Mouse (Mus musculus) stomach, embryonic 15.5 days (tissue): ENCODE measurements around the gene Pdpk1. TPM values are rescaled to one million over a fixed set of nuclear protein-coding genes. Genes with fewer than 3 reads are reported as not detected.
"Not testable (repeated sequence)": the region's sequence is repeated elsewhere in the genome, so short reads cannot be mapped to it uniquely, and the experiment has no call there.

Source experiments
- ATAC-seq: fragments of 200-750 bp; cut with Nextera tagmentation; 2 replicates; pipeline ENCODE4 v1.8.0; 2017; ENCODE audit warnings: low read depth, moderate number of reproducible peaks, moderate TSS enrichment; ENCODE audit not compliant: insufficient read depth, low FRiP score
- H3K27ac ChIP-seq: fragments of 300-500 bp; sonication (generic); 2 replicates; pipeline ENCODE4 v1.5.1; 2015; ENCODE audit warnings: mild to moderate bottlenecking, inconsistent platforms
- H3K27me3 ChIP-seq: fragments of 300-500 bp; sonication (generic); replicated peaks from 2 replicates; pipeline ENCODE4 v1.6.1; 2015; ENCODE audit warnings: inconsistent platforms
- H3K36me3 ChIP-seq: fragments of 300-500 bp; sonication (generic); 2 replicates; pipeline ENCODE4 v1.6.1; 2015; ENCODE audit warnings: inconsistent platforms
- H3K4me1 ChIP-seq: fragments of 300-500 bp; sonication (generic); 2 replicates; pipeline ENCODE4 v1.6.1; 2015; ENCODE audit warnings: inconsistent platforms
- H3K4me2 ChIP-seq: fragments of 300-500 bp; sonication (generic); 2 replicates; pipeline ENCODE4 v1.6.1; 2015; ENCODE audit warnings: mild to moderate bottlenecking, inconsistent platforms
- H3K4me3 ChIP-seq: fragments of 300-500 bp; sonication (generic); replicated peaks from 2 replicates; pipeline ENCODE4 v1.5.1; 2015; ENCODE audit warnings: inconsistent platforms
- H3K9ac ChIP-seq: fragments of 300-500 bp; sonication (generic); 2 replicates; pipeline ENCODE4 v1.6.1; 2015; ENCODE audit warnings: inconsistent platforms
- H3K9me3 ChIP-seq: fragments of 300-500 bp; sonication (generic); 2 replicates; pipeline ENCODE4 v1.6.1; 2016; ENCODE audit warnings: inconsistent platforms
- WGBS: fragments of 180-500 bp; shearing (Covaris S2); methylation state at CpG from one replicate; pipeline ENCODE4 v1.1.7; 2015; 5-methylcytosine and 5-hydroxymethylcytosine counted together
- polyA plus RNA-seq: library from polyadenylated mRNA; unstranded; fragments of >200 nt; fragmentation: Nextera tagmentation; extraction: Ambion mirVana; gene quantifications from 2 replicates; pipeline ENCODE4 v1.2.1, GENCODE M21; 2015

Pdpk1 gene
- polyA plus RNA-seq, 1 experiment from 2014 or later: 36.1 TPM

DNA sequence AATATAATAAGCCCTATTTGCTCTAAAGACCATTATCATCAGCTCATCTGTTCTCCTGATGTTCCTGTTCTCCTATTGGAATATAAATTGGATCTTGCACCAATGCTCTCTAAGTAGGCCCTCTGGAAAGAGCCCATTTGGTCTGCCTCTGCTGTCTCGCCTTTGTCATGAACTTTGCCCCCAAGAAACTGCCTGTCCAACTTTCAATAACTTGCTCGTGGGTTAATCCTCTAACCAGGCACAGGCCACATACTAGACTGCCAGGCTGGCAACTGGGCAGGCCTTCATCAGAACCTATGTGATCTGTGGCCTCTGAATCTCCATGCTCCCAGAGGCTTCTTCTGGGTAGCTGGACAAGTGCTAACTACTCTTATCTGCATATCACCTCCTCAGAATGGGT, 45.6 kb downstream of the Pdpk1 start:
- H3K27ac ChIP-seq: no peak overlapping the region
- H3K9ac ChIP-seq: no peak overlapping the region
- H3K9me3 ChIP-seq: no peaks in the 10 kb centered on the region
- H3K4me2 ChIP-seq: no peak overlapping the region
- H3K4me3 ChIP-seq: no peak overlapping the region
- 75% methylated on average over 2 of the region's 2 CpGs for WGBS
- peaks cover 35% of the 10 kb centered on the region for H3K36me3 ChIP-seq
- ATAC-seq: no peak
- H3K4me1 ChIP-seq: no peaks in the 10 kb centered on the region
- no peaks in the 10 kb centered on the region for H3K27me3 ChIP-seq

DNA sequence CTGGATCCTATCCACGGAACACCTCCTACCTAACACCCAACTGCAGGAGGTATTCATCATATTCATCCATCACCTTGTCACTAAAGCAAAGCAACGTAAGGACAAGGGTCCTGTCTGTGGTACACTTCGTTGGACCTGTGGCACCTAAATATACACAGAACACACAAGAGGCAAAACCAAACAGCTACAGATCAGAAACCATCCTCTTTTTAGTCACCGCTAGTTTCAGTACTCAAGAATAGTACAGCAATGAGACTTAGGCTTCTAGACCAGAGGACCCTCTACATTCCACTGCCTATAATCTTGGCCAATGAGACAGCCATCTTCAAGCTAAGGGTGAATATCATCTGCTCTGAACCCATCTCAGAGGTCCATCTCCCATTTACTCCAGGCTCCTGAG, 52.4 kb downstream of the Pdpk1 start:
- H3K4me2 ChIP-seq: no peak overlapping the region
- ATAC-seq: no peak
- 85% methylated on average over 4 of the region's 4 CpGs for WGBS
- H3K9me3 ChIP-seq: no peaks in the 10 kb centered on the region
- H3K9ac ChIP-seq: no peak overlapping the region
- H3K36me3 ChIP-seq: peaks cover 24% of the 10 kb centered on the region
- no peaks in the 10 kb centered on the region for H3K27me3 ChIP-seq
- no peak overlapping the region for H3K4me3 ChIP-seq
- H3K4me1 ChIP-seq: no peaks in the 10 kb centered on the region
- H3K27ac ChIP-seq: no peak overlapping the region

DNA sequence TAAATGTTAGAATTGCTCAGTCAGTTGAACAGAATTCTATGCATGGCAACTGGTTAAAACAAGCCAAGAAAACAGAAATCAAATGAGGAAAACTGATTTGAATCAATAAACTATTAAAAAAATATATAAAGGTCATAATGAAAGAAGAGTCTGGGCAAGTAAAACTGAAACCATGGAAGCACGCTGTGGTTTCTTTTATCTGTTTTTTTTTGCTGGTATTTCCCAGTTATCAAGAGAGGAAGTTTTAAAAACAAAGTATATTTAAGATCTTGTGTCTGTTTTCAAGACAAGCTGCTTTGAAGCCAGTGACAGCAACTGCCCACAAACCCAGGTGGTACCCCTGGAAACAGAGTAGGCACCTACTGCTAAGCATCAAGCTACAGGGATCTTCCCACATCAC, 60.1 kb downstream of the Pdpk1 start:
- no peaks in the 10 kb centered on the region for H3K4me1 ChIP-seq
- H3K4me2 ChIP-seq: no peak overlapping the region
- H3K4me3 ChIP-seq: no peak overlapping the region
- H3K27me3 ChIP-seq: no peaks in the 10 kb centered on the region
- WGBS: 95% methylated on average over 1 of the region's 1 CpGs
- no peak overlapping the region for H3K27ac ChIP-seq
- no peaks in the 10 kb centered on the region for H3K9me3 ChIP-seq
- peaks cover 33% of the 10 kb centered on the region for H3K36me3 ChIP-seq
- no peak for ATAC-seq
- H3K9ac ChIP-seq: no peak overlapping the region

DNA sequence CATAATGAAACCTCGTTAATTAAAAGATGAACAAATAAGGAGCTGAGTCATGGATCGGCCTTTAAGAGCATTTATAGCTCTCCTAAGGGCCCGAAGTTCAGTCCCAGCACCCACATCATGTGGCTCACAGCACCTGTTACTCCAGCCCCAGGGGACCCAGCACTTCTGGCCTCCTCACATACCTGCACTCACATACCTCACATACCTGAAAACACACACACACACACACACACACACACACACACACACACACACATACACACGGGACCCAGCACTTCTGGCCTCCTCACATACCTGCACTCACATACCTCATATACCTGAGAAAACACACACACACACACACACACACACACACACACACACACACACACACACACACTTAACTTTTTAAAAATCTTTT, 64.3 kb downstream of the Pdpk1 start:
- WGBS: 80% methylated on average over 4 of the region's 4 CpGs
- not testable (repeated sequence) for H3K4me1 ChIP-seq, H3K27ac ChIP-seq, H3K4me3 ChIP-seq, H3K9me3 ChIP-seq, H3K27me3 ChIP-seq, H3K4me2 ChIP-seq, ATAC-seq, H3K9ac ChIP-seq
- H3K36me3 ChIP-seq: peaks cover 30% of the 10 kb centered on the region

DNA sequence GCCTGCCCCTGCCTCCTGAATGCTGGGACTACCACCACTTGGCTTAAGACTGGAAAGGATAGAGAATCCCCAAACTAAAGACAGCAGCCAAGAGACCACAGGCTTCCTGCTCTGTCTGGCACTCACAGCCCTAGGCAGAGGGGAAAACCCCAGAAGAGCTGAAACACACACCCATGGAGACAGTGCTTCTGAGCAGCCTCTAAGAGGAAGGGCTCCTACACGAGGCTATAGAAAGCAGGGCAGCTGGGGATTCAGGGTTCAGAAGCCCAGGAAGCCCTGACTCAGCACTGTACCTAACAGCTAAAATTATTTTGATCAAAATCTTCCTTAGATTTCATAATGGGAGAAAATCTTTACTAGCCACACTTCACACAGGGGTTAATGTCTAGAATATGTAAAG, 66.1 kb downstream of the Pdpk1 start:
- no peak overlapping the region for H3K9ac ChIP-seq
- ATAC-seq: no peak
- H3K27ac ChIP-seq: no peak overlapping the region
- 63% methylated on average over 1 of the region's 1 CpGs for WGBS
- H3K4me3 ChIP-seq: no peak overlapping the region
- peaks cover 25% of the 10 kb centered on the region for H3K36me3 ChIP-seq
- no peaks in the 10 kb centered on the region for H3K27me3 ChIP-seq
- no peaks in the 10 kb centered on the region for H3K9me3 ChIP-seq
- no peaks in the 10 kb centered on the region for H3K4me1 ChIP-seq
- H3K4me2 ChIP-seq: no peak overlapping the region

DNA sequence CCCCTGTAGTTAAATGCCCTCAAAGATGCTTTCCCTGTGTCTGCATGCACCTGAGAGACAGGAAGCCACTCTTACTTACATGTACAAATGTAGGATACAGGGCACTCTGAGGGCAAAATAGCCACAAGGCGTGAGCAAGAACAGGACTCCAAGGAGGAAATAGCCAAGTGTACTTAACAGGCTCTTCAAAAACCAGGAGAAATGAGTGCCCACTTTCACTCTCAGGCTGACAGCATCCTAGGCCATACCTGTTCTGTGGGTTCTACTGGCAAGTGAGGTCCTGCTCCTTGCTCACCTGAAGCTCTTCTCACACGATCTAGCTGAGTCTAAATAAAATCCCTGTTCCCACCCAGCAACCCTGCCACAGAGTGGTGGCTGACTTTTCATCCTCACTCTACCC, 73.6 kb downstream of the Pdpk1 start:
- Histone ChIP-seq H3K9me3 (no peaks in the 10 kb centered on the region), H3K36me3 (peaks cover 24% of the 10 kb centered on the region), H3K4me3 (no peak overlapping the region), H3K27ac (no peak overlapping the region), H3K27me3 (no peaks in the 10 kb centered on the region), H3K4me2 (no peak overlapping the region), H3K9ac (no peak overlapping the region), H3K4me1 (0 out of 2 replicates have a peak, but pooled peaks cover 1% of the 10 kb centered on the region)
- ATAC-seq: no peak
- WGBS: 80% methylated on average over 2 of the region's 2 CpGs

DNA sequence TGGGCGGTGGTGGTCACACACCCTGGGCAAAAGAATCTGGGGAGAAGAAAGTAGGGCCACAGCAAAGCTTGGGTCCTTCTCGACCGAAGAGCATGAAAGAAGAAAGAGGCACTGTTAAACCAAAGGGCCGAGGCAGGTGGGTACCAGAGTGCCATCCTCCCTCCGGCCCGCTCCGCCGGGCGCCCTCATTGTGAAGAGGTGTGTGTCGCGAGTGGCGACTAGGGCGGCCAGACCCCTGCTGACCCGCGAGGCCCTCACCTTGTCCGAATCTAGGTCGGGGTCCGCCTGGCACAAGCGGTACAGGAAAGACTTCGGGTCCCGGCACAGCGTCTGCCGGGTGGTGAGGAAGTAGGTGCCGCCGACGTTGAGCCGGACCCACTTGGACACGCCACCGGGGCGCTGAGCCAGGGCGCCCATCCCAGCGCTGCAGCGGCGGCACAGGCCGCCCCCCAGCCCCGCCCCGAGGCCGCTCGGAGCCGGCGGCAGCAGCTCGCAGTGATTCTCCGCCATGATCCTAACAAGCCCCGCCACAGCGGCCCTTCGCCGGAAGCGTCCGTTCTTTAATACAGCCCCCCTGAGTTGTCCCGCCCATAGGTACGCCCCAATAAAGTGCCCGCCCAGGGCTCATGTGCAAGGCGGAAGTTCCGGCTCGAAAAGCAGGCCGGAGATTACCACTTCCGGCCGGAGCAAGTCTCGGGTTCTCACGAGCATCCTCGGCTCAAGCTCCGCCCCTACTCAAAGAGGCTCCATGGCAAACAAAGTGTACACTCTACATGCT, 77.6 kb downstream of the Pdpk1 start, which contains the start of gene Kctd5:
Gene Kctd5 (minus strand): TSS at position 567 of the 778 bp plus-strand sequence.
- Histone ChIP-seq H3K4me3 (peak within 1 kb of the TSS; percentile 98), H3K4me1 (peaks cover 4% of the 10 kb centered on the region; the same call in 1 of the 2 replicates), H3K9ac (peak within 1 kb of the TSS; percentile 92), H3K36me3 (peaks cover 7% of the 10 kb centered on the region), H3K4me2 (peak within 1 kb of the TSS; percentile 67), H3K27ac (peak within 1 kb of the TSS; percentile 86), H3K9me3 (no peaks in the 10 kb centered on the region), H3K27me3 (no peaks in the 10 kb centered on the region)
- peak; percentile 97 for ATAC-seq
- WGBS: under 1% methylated on average over 62 of the region's 62 CpGs

DNA sequence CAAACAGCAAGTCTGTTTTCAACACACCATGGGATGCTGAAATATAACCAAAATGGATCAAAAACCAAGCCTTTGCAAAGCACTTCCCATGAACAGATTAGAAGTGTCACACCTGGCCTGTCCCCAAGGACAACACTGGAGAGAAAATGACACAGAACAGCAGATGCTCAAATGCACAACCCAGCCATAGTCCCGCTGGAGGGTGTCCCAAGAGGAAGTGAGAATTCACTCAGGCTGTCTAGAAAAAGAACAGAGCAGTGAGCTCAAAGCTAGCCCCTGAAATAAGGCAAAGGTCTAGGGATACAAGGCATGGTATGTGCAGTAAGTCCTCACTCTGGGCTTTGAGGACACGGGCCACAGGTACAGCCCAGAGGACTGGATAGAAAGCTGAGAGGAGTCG, 81.2 kb downstream of the Pdpk1 start:
- 81% methylated on average over 3 of the region's 3 CpGs for WGBS

DNA sequence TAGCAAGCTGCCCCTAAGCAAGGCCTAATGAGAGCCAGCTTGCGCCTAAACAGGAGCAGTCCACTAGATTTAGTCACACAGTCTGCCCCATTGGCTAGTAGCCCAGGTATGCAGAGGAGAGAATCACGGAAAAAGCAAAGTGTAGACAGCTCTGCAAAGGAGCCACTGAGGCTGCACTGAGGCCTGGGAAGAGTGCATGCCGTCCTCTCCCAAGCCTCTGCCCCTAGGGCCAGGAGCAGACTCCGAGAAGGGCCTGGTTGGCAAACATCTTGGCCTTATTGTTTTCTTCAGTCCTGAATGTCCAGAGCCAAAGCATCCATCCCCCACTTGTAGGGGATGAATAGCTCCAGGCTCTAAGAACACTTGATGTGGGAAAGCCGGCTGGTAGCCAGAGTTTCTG, 82.5 kb downstream of the Pdpk1 start:
- no peak overlapping the region for H3K4me3 ChIP-seq
- H3K27ac ChIP-seq: no peak overlapping the region
- H3K36me3 ChIP-seq: no peaks in the 10 kb centered on the region
- no peaks in the 10 kb centered on the region for H3K9me3 ChIP-seq
- H3K9ac ChIP-seq: no peak overlapping the region
- peaks cover 4% of the 10 kb centered on the region; the same call in 1 of the 2 replicates for H3K4me1 ChIP-seq
- no peak for ATAC-seq
- no peaks in the 10 kb centered on the region for H3K27me3 ChIP-seq
- H3K4me2 ChIP-seq: no peak overlapping the region
- 83% methylated on average over 5 of the region's 5 CpGs for WGBS

More for the DNA sequence above, 81.2 kb downstream of the Pdpk1 start:
- H3K9ac ChIP-seq: no peak overlapping the region
- H3K4me3 ChIP-seq: no peak overlapping the region
- no peaks in the 10 kb centered on the region for H3K9me3 ChIP-seq
- H3K4me2 ChIP-seq: no peak overlapping the region
- ATAC-seq: no peak
- H3K27me3 ChIP-seq: no peaks in the 10 kb centered on the region
- no peak overlapping the region for H3K27ac ChIP-seq
- no peaks in the 10 kb centered on the region for H3K36me3 ChIP-seq
- peaks cover 4% of the 10 kb centered on the region; the same call in 1 of the 2 replicates for H3K4me1 ChIP-seq

DNA sequence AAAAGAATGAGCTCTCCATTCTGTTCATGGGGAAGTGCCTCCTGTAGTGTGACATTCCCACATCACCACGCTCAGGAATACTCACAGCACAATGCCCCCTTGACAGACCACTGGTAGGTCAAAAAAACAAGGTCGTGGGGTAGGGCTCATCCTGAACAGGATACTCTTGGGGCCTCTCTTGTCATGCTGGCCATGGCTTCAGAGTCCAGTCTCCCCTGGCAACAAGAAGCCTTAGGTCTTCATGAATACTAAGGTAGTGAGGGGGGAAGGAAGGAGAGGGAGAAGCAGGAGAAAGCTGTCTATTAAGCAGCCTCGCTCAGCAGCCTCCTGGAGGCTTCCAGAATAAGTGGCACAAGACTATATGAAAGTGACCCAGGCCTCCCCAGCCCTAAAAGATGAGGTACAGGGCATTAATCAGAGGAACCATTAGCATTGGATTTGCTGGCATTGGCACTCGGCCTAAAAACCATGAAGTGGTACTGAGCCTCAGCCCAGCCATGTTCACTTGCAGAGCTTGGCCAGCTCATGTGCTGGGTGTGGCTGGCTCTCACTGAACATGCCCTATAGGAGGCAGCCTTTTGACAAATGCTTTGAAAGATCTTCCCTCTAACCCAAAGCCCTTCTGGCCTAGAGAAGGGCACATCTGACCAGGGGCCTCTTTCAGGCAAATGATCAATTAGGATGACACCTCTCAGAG, 88.1 kb downstream of the Pdpk1 start:
- Histone ChIP-seq H3K27ac (no peak overlapping the region), H3K4me3 (no peak overlapping the region), H3K9me3 (no peaks in the 10 kb centered on the region), H3K4me2 (no peak overlapping the region), H3K9ac (no peak overlapping the region), H3K4me1 (no peaks in the 10 kb centered on the region), H3K27me3 (no peaks in the 10 kb centered on the region), H3K36me3 (peaks cover 15% of the 10 kb centered on the region)
- ATAC-seq: no peak
- WGBS: 77% methylated on average over 4 of the region's 4 CpGs

DNA sequence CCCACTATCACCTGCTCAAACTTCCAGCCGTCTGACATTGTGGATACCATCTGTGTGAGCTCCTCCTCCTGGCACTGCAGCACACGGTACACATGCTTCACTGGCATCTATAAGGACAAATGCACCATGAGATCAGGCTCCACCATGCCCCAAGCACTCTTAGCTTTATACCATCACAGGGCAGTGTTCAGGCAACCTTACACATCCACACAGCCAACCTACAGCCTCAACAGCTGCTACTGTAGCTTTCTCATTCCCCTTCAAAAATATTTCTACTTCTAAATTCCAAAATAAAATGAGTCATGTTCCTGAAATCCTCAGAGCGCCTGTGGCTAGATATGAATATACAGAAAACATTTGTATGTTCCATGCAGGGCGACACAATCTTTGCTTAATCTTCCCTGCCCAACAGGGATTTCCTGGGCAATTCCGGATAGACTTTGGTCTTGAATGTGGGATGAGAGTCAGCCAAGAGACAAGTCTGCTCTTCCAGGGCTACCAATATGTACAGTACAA, 92.9 kb downstream of the Pdpk1 start:
- Histone ChIP-seq H3K27ac (no peak overlapping the region), H3K36me3 (peaks cover 52% of the 10 kb centered on the region), H3K9me3 (no peaks in the 10 kb centered on the region), H3K9ac (no peak overlapping the region), H3K4me3 (no peak overlapping the region), H3K4me1 (no peaks in the 10 kb centered on the region), H3K4me2 (no peak overlapping the region), H3K27me3 (no peaks in the 10 kb centered on the region)
- WGBS: 88% methylated on average over 5 of the region's 5 CpGs
- no peak for ATAC-seq
